Mouse (Mus musculus) small intestine, adult 2 months (tissue): ENCODE data around the gene Sumf1. TPM values are rescaled to one million over a fixed set of nuclear protein-coding genes. Genes with fewer than 3 reads are reported as not detected.
A peak's percentile ranks its signal among the peaks of the same experiment; 100 is the strongest.

ENCODE experiments used
- H3K27ac ChIP-seq: fragments of 200-500 bp; 2 replicates; pipeline ENCODE4 v1.5.1; 2012; ENCODE audit warnings: low read depth, low read length, control low read depth, inconsistent platforms; ENCODE audit not compliant: insufficient read depth
- H3K27me3 ChIP-seq: fragments of 200-500 bp; 2 replicates; pipeline ENCODE4 v1.6.1; 2012; ENCODE audit warnings: mild to moderate bottlenecking, moderate library complexity, low read length, inconsistent platforms; ENCODE audit not compliant: control insufficient read depth, insufficient read depth
- H3K36me3 ChIP-seq: fragments of 200-500 bp; 2 replicates; pipeline ENCODE4 v1.6.1; 2012; ENCODE audit warnings: mild to moderate bottlenecking, low read length, control low read depth, inconsistent platforms; ENCODE audit not compliant: control insufficient read depth, insufficient read depth
- H3K4me1 ChIP-seq: fragments of 200-500 bp; 2 replicates; pipeline ENCODE4 v1.6.1; 2012; ENCODE audit warnings: low read length, inconsistent platforms, mixed read lengths; ENCODE audit not compliant: control insufficient read depth, insufficient read depth, insufficient read length
- H3K4me3 ChIP-seq: fragments of 200-500 bp; 2 replicates; pipeline ENCODE4 v1.5.1; 2012; ENCODE audit warnings: low read depth, mild to moderate bottlenecking, control low read depth, inconsistent platforms, low read length, moderate library complexity
- CTCF ChIP-seq: fragments of 200-500 bp; IDR thresholded peaks from 2 replicates; pipeline ENCODE4 v1.5.1; 2012; ENCODE audit warnings: low read depth, mild to moderate bottlenecking, control low read depth, inconsistent platforms, low read length, moderate library complexity, mixed read lengths; ENCODE audit not compliant: insufficient replicate concordance, insufficient read length; ENCODE audit errors: extremely low read depth
- POLR2A ChIP-seq: fragments of 200-500 bp; IDR thresholded peaks from 2 replicates; pipeline ENCODE4 v1.6.1; 2012; ENCODE audit warnings: low read depth, mild to moderate bottlenecking, control low read depth, inconsistent platforms, low read length, moderate library complexity
- WGBS: fragments of 180-500 bp; shearing (Covaris S2); methylation state at CpG from one replicate; pipeline ENCODE4 v1.1.7; 2018; 5-methylcytosine and 5-hydroxymethylcytosine counted together
- polyA plus RNA-seq: library from polyadenylated mRNA; depleted of rRNA; stranded (reverse); fragments of >200 nt; gene quantifications from 2 replicates; pipeline ENCODE4 v1.2.3, GENCODE M21; 2012

Sumf1 gene
- polyA plus RNA-seq, 1 experiment: 36.2 TPM

DNA sequence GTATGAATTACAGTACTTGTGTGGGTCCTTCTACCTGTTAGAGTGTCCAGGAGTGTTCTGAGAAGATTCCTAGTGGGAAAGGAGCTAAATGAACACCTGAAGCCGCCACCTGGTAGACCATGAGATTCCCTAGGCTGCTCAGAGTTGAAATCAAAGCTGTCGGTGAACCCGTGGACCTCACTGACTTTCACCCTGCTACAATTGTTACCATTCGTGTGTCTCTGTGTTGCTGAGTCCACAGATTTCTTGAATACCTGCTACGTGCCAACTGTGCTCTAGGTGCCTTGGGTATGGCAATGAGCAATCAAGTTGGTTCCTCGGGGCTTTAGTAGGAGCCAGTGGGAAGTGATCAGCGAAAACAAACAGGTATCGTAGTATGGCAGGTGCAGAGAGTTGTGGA lies 31.4 kb upstream of the Sumf1 start:
- H3K4me3 ChIP-seq: no peak overlapping the region
- H3K36me3 ChIP-seq: 0 out of 2 replicates have a peak, but pooled peaks cover 1% of the 10 kb centered on the region
- TF ChIP-seq CTCF (no peak), POLR2A (no peak)
- H3K27me3 ChIP-seq: no peaks in the 10 kb centered on the region
- no peak overlapping the region for H3K27ac ChIP-seq
- WGBS: 86% methylated on average over 8 of the region's 8 CpGs
- no peaks in the 10 kb centered on the region; the same call in 1 of the 2 replicates for H3K4me1 ChIP-seq

- TF ChIP-seq CTCF: no peak
- TF ChIP-seq POLR2A: no peak
Measured at GRCm38 (mm10) chr6:108216091-108216490, 30.7 kb upstream of the Sumf1 start.

GRCm38 (mm10) chr6:108214294-108214925 lies 29.0 kb upstream of the Sumf1 start:
- H3K36me3 ChIP-seq: 0 out of 2 replicates have a peak, but pooled peaks cover 1% of the 10 kb centered on the region
- H3K27me3 ChIP-seq: no peaks in the 10 kb centered on the region
- TF ChIP-seq CTCF: no peak
- no peak for TF ChIP-seq POLR2A
- H3K4me3 ChIP-seq: peak overlapping the region; percentile 81
- no peaks in the 10 kb centered on the region; the same call in 1 of the 2 replicates for H3K4me1 ChIP-seq
- no peak overlapping the region for H3K27ac ChIP-seq
- WGBS: 32% methylated on average over 10 of the region's 10 CpGs

More at GRCm38 (mm10) chr6:108216091-108216490, 30.7 kb upstream of the Sumf1 start:
- 78% methylated on average over 5 of the region's 5 CpGs for WGBS
- H3K4me3 ChIP-seq: no peak overlapping the region
- no peaks in the 10 kb centered on the region; the same call in 1 of the 2 replicates for H3K4me1 ChIP-seq
- H3K27ac ChIP-seq: no peak overlapping the region
- H3K36me3 ChIP-seq: 0 out of 2 replicates have a peak, but pooled peaks cover 1% of the 10 kb centered on the region
- no peaks in the 10 kb centered on the region for H3K27me3 ChIP-seq

- 0 out of 2 replicates have a peak, but pooled peaks cover 1% of the 10 kb centered on the region for H3K36me3 ChIP-seq
- TF ChIP-seq CTCF (no peak), POLR2A (no peak)
- H3K4me3 ChIP-seq: peak overlapping the region; percentile 81
- 8% methylated on average over 29 of the region's 29 CpGs for WGBS
- H3K4me1 ChIP-seq: no peaks in the 10 kb centered on the region; the same call in 1 of the 2 replicates
- no peaks in the 10 kb centered on the region for H3K27me3 ChIP-seq
- H3K27ac ChIP-seq: peak overlapping the region; percentile 46
Measured at GRCm38 (mm10) chr6:108213481-108214293, 28.3 kb upstream of the Sumf1 start.

DNA sequence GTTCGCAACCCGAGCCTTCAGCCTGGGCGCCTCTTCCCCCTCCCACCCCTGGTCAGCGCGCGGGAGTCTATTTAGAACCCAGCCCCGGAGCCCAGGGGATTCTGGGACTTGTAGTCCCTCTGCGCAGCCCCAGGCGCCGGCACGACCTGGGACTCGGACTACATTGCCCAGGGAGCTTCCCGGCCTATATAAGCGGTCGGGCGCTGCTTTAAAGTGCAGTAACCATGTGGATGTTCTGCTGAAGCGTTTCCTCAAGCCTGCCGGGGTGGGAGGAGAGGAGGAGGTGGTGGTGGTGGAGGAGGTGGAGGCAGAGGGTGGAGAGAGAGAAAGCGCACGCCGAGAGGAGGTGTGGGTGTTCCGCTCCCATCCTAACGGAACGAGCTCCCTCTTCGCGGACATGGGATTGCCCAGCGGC lies 27.5 kb upstream of the Sumf1 start, which contains the start of gene Itpr1:
TSS of gene Itpr1 (plus strand) at position 216 of the 415 bp plus-strand sequence.
- 0 out of 2 replicates have a peak, but pooled peaks cover 1% of the 10 kb centered on the region for H3K36me3 ChIP-seq
- no peaks in the 10 kb centered on the region; the same call in 1 of the 2 replicates for H3K4me1 ChIP-seq
- no peaks in the 10 kb centered on the region for H3K27me3 ChIP-seq
- H3K27ac ChIP-seq: peak within 1 kb of the TSS; percentile 50
- peak within 1 kb of the TSS; percentile 81 for H3K4me3 ChIP-seq
- WGBS: 0% methylated on average over 27 of the region's 27 CpGs
- TF ChIP-seq CTCF (no peak), POLR2A (peak; percentile 98)

DNA sequence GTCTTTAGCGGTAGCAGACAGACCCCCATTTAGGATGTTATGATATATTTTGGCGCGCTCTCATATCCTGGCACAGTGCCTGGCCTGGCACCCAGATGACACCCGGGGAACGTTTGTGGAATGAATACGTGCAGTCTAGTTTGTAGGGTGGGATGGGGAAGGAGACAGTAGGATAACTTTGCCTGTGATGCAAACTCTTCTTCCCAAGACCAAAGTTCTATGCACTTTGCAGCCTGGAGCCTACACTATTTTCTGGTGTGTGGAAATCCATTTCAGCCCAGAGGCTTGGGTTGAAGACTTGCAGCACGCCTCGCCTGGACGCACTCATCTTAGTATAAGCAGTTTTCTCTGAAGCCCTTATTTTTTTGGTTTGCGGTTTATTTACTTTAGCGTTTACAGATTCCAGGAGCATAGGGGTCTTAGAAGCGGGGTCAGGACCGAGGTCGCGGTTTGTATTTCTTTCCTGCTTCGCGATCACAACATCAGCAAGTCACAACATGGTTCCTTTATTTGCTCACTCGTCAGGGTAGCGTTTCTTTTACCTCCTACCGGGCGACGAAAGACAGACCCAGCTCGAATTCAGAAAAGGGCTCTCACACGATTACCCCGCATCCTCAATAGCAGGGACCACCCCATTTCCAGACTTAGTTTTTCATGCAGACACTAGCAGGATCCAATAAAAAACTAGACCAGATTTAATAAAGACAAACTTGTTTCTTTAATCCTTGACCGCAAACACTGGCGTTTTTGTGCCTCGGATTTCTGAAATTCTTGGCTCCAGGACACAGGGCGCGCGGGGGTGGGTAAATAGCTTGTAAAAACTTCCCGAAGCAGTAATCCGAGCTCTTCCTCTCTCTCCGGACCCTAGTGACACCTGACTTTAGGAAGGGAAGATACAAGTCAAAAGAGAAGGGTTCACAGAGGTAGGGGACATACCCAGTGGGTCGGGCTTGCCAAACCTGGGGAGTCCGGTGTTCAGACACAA lies 26.8 kb upstream of the Sumf1 start:
- TF ChIP-seq POLR2A: no peak
- no peak for TF ChIP-seq CTCF
- WGBS: 2% methylated on average over 36 of the region's 36 CpGs

More for the DNA sequence above, 26.8 kb upstream of the Sumf1 start:
- Histone ChIP-seq H3K27me3 (no peaks in the 10 kb centered on the region), H3K27ac (peak overlapping the region; percentile 50), H3K4me3 (peak overlapping the region; percentile 81), H3K36me3 (0 out of 2 replicates have a peak, but pooled peaks cover 1% of the 10 kb centered on the region), H3K4me1 (no peaks in the 10 kb centered on the region; the same call in 1 of the 2 replicates)
